10 mouse cellular contexts compared by ENCODE assay signal in genomic region chr5:50457621-50458020, GRCm38 (mm10).
DNase-seq lines count a peak whose midpoint lies in the region; ATAC-seq and TF ChIP-seq lines count a peak whose summit lies in the region.
"Had no signal": no experiment of that assay in that cellular context is flagged by ENCODE, and none has a peak within 500 bp of the region (broad histone marks: within the 10 kb centered on the region; RNA-seq: fewer than 3 reads in every experiment).

No protein-coding gene starts in this region.

- ATAC-seq in kidney, embryonic 14.5 days (ENCODE audit: low FRiP score, low TSS enrichment), result no peak
- peak; percentile 51; the same call in 1 of the 2 replicates for ATAC-seq in embryonic facial prominence, embryonic 15.5 days (ENCODE audit: insufficient number of reproducible peaks, low FRiP score, low TSS enrichment, low read depth)
- no peak for ATAC-seq in liver, embryonic 11.5 days (replicated peaks; ENCODE audit: low FRiP score)

- no peak for TF ChIP-seq CTCF in layer of hippocampus, adult 2 months (conservative IDR thresholded peaks at IDR 0.05)

- WGBS in kidney, embryonic 14.5 days, result 88% methylated on average over 6 of the region's 6 CpGs
- 52% methylated on average over 6 of the region's 6 CpGs for WGBS in embryonic facial prominence, embryonic 15.5 days
- 73% methylated on average over 6 of the region's 6 CpGs for WGBS in liver, embryonic 11.5 days

- DNase-seq in kidney, adult 11 months, result peak; percentile 6
- DNase-seq in layer of hippocampus, adult 2 months (ENCODE audit: low spot score in 2 of 2), result peak; percentile 89 to 90
- peak; percentile 1 for DNase-seq in ovary, postnatal 10 days (ENCODE audit: low spot score)
- no peak for DNase-seq in thymus, postnatal 25 days
- DNase-seq in spleen, postnatal 14 days (ENCODE audit: low spot score in 2 of 2), result no peak
- no peak for DNase-seq in liver, embryonic 11.5 days (ENCODE audit: low spot score)

- no peak overlapping the region for H3K4me3 ChIP-seq in kidney, embryonic 14.5 days (ENCODE audit: low read length)
- H3K4me3 ChIP-seq in embryonic facial prominence, embryonic 15.5 days (replicated peaks), result no peak overlapping the region
- H3K4me3 ChIP-seq in layer of hippocampus, adult 2 months, result no peak overlapping the region
- H3K4me3 ChIP-seq in liver, embryonic 11.5 days (ENCODE audit: low read depth, low read length), result no peak overlapping the region
- H3K4me3 ChIP-seq: embryonic facial prominence, embryonic 13.5 days; limb, embryonic 13.5 days had no signal

- no peak overlapping the region for H3K27ac ChIP-seq in kidney, embryonic 14.5 days (ENCODE audit: low read depth, low read length)
- no peak overlapping the region for H3K27ac ChIP-seq in embryonic facial prominence, embryonic 15.5 days (replicated peaks)
- no peak overlapping the region for H3K27ac ChIP-seq in layer of hippocampus, adult 2 months
- no peak overlapping the region for H3K27ac ChIP-seq in liver, embryonic 11.5 days (ENCODE audit: low read depth, low read length)
- H3K27ac ChIP-seq: embryonic facial prominence, embryonic 13.5 days; limb, embryonic 13.5 days had no signal

- H3K9ac ChIP-seq in kidney, embryonic 14.5 days (ENCODE audit: low read depth, low read length), result no peak overlapping the region
- no peak overlapping the region for H3K9ac ChIP-seq in embryonic facial prominence, embryonic 15.5 days
- no peak overlapping the region for H3K9ac ChIP-seq in liver, embryonic 11.5 days (ENCODE audit: low read depth, low read length)
- H3K9ac ChIP-seq: embryonic facial prominence, embryonic 13.5 days; limb, embryonic 13.5 days had no signal

- no peaks in the 10 kb centered on the region for H3K4me1 ChIP-seq in kidney, embryonic 14.5 days (ENCODE audit: control insufficient read depth, insufficient read depth, low read length)
- H3K4me1 ChIP-seq in embryonic facial prominence, embryonic 15.5 days, result no peaks in the 10 kb centered on the region
- H3K4me1 ChIP-seq in liver, embryonic 11.5 days (replicated peaks; ENCODE audit: control insufficient read depth, insufficient read depth, low read length), result no peaks in the 10 kb centered on the region
- H3K4me1 ChIP-seq: embryonic facial prominence, embryonic 13.5 days; limb, embryonic 13.5 days had no signal

- H3K36me3 ChIP-seq in kidney, embryonic 14.5 days (ENCODE audit: control insufficient read depth, insufficient read depth, low read length), result no peaks in the 10 kb centered on the region
- no peaks in the 10 kb centered on the region for H3K36me3 ChIP-seq in embryonic facial prominence, embryonic 15.5 days
- H3K36me3 ChIP-seq in liver, embryonic 11.5 days (ENCODE audit: control insufficient read depth, insufficient read depth, low read length), result no peaks in the 10 kb centered on the region
- H3K36me3 ChIP-seq: embryonic facial prominence, embryonic 13.5 days; limb, embryonic 13.5 days had no signal

- H3K9me3 ChIP-seq in kidney, embryonic 14.5 days (ENCODE audit: control insufficient read depth, low read length), result no peaks in the 10 kb centered on the region
- H3K9me3 ChIP-seq in embryonic facial prominence, embryonic 15.5 days (replicated peaks), result no peaks in the 10 kb centered on the region
- H3K9me3 ChIP-seq in liver, embryonic 11.5 days (ENCODE audit: control insufficient read depth, low read length), result no peaks in the 10 kb centered on the region
- H3K9me3 ChIP-seq: embryonic facial prominence, embryonic 13.5 days; limb, embryonic 13.5 days had no signal

- no peak overlapping the region for H3K4me2 ChIP-seq in kidney, embryonic 14.5 days (replicated peaks; ENCODE audit: low read depth, low read length)
- no peak overlapping the region for H3K4me2 ChIP-seq in embryonic facial prominence, embryonic 15.5 days (replicated peaks)
- no peak overlapping the region for H3K4me2 ChIP-seq in liver, embryonic 11.5 days
- H3K4me2 ChIP-seq: embryonic facial prominence, embryonic 13.5 days; limb, embryonic 13.5 days had no signal

- no peaks in the 10 kb centered on the region for H3K27me3 ChIP-seq in kidney, embryonic 14.5 days (ENCODE audit: control insufficient read depth, insufficient read depth, low read length)
- H3K27me3 ChIP-seq in embryonic facial prominence, embryonic 15.5 days, result no peaks in the 10 kb centered on the region
- no peaks in the 10 kb centered on the region for H3K27me3 ChIP-seq in liver, embryonic 11.5 days (replicated peaks; ENCODE audit: control insufficient read depth, insufficient read depth, low read length)
- H3K27me3 ChIP-seq: embryonic facial prominence, embryonic 13.5 days; limb, embryonic 13.5 days had no signal

Comparison
In these comparisons a context has a peak if more than half of its experiments do, and no peak if none do; other contexts are left out.
1. DNase-seq: peak in kidney, adult 11 months (single experiment), layer of hippocampus, adult 2 months (2 of 2) and ovary, postnatal 10 days (single experiment); none in thymus, postnatal 25 days (single experiment), spleen, postnatal 14 days (0 of 2) and liver, embryonic 11.5 days (single experiment).